In the genomic region with DNA sequence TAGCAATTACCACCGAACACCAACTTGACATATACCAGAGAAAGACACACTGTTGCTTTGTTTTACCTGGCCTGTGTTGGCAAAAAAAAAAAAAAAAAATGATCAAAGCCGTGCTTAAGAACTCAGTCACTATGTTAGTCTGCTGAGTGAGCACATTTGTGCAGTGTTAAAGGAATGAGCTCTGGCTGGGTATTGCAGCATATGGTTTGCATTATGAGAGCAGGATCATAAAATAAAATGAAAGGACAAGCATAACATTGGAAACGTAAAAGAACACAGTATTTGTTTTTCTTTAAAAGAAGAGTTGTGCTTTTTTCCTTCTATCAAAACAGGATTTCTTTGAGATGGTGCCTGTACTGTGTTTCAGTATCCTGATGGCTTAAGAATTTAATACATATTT, we compare ENCODE assay signal across 16 mouse cellular contexts.
A peak's percentile ranks its signal among the peaks of the same experiment; 100 is the strongest.
DNase-seq lines count a peak whose midpoint lies in the region; ATAC-seq and TF ChIP-seq lines count a peak whose summit lies in the region.
"Had no signal": no experiment of that assay in that cellular context is flagged by ENCODE, and none has a peak within 500 bp of the region (broad histone marks: within the 10 kb centered on the region; RNA-seq: fewer than 3 reads in every experiment).

No protein-coding gene starts in this region.

- no peak for DNase-seq in lung, adult 2 months
- DNase-seq in embryo, embryonic 11 days = peak; percentile 66
- no peak for DNase-seq in gastrocnemius, adult 2 months
- DNase-seq in frontal cortex, adult 2 months (ENCODE audit: extremely low spot score in 1 of 2, low spot score in 1 of 2) = no peak
- DNase-seq: cerebellum, adult 18-20 months; heart, adult 18-20 months; heart, postnatal 10 days; thymus, postnatal 25 days had no signal

- no peak for ATAC-seq in lung, embryonic 15.5 days (ENCODE audit: borderline replicate concordance, extremely low read depth, low FRiP score, low TSS enrichment)
- peak; percentile 85 for ATAC-seq in embryonic facial prominence, embryonic 15.5 days (ENCODE audit: insufficient number of reproducible peaks, low FRiP score, low TSS enrichment, low read depth)
- peak; percentile 91 for ATAC-seq in limb, embryonic 15.5 days (ENCODE audit: insufficient number of reproducible peaks, low FRiP score, low TSS enrichment, low read depth)
- ATAC-seq: midbrain, embryonic 15.5 days had no signal

- 0 out of 2 replicates have a peak, but pooled peaks cover 2% of the 10 kb centered on the region for H3K4me1 ChIP-seq in lung, embryonic 15.5 days
- no peaks in the 10 kb centered on the region for H3K4me1 ChIP-seq in lung, adult 2 months (ENCODE audit: control insufficient read depth, insufficient read depth, low read length)
- H3K4me1 ChIP-seq in embryonic facial prominence, embryonic 15.5 days = 0 out of 2 replicates have a peak, but pooled peaks cover 10% of the 10 kb centered on the region
- peaks cover 14% of the 10 kb centered on the region for H3K4me1 ChIP-seq in limb, embryonic 15.5 days
- H3K4me1 ChIP-seq: midbrain, embryonic 15.5 days had no signal

- no peaks in the 10 kb centered on the region for H3K9me3 ChIP-seq in lung, embryonic 15.5 days
- no peaks in the 10 kb centered on the region for H3K9me3 ChIP-seq in embryonic facial prominence, embryonic 15.5 days (replicated peaks)
- no peaks in the 10 kb centered on the region for H3K9me3 ChIP-seq in limb, embryonic 15.5 days
- H3K9me3 ChIP-seq: midbrain, embryonic 15.5 days had no signal

- H3K4me3 ChIP-seq in lung, embryonic 15.5 days = no peak overlapping the region
- H3K4me3 ChIP-seq in lung, adult 2 months (replicated peaks; ENCODE audit: extremely low read depth, low read depth, low read length) = no peak overlapping the region
- no peak overlapping the region for H3K4me3 ChIP-seq in embryonic facial prominence, embryonic 15.5 days (replicated peaks)
- H3K4me3 ChIP-seq in limb, embryonic 15.5 days = no peak overlapping the region
- no peak overlapping the region for H3K4me3 ChIP-seq in gastrocnemius, adult 2 months
- H3K4me3 ChIP-seq: erythroblast, embryonic 14.5 days; midbrain, embryonic 15.5 days had no signal

- intact Hi-C loops in gastrocnemius, adult 2 months (cut with DNase I) = no loop called here

- WGBS in lung, embryonic 15.5 days = 52% methylated on average over 3 of the region's 3 CpGs
- WGBS in lung, adult 2 months = 61% methylated on average over 3 of the region's 3 CpGs
- 21% methylated on average over 3 of the region's 3 CpGs for WGBS in embryonic facial prominence, embryonic 15.5 days
- 21% methylated on average over 3 of the region's 3 CpGs for WGBS in limb, embryonic 15.5 days

- H3K27ac ChIP-seq in lung, embryonic 15.5 days = peak overlapping the region; percentile 33; the same call in 1 of the 2 replicates
- peak overlapping the region; percentile 63 for H3K27ac ChIP-seq in embryonic facial prominence, embryonic 15.5 days (replicated peaks)
- peak overlapping the region; percentile 84 for H3K27ac ChIP-seq in limb, embryonic 15.5 days
- H3K27ac ChIP-seq in gastrocnemius, adult 2 months = no peak overlapping the region
- H3K27ac ChIP-seq: macrophage; midbrain, embryonic 15.5 days had no signal

- no peaks in the 10 kb centered on the region for H3K27me3 ChIP-seq in lung, embryonic 15.5 days
- no peaks in the 10 kb centered on the region for H3K27me3 ChIP-seq in embryonic facial prominence, embryonic 15.5 days
- H3K27me3 ChIP-seq in limb, embryonic 15.5 days = no peaks in the 10 kb centered on the region
- H3K27me3 ChIP-seq: CH12.LX; midbrain, embryonic 15.5 days had no signal

- no peak overlapping the region for H3K4me2 ChIP-seq in lung, embryonic 15.5 days
- no peak overlapping the region for H3K4me2 ChIP-seq in embryonic facial prominence, embryonic 15.5 days (replicated peaks)
- no peak overlapping the region for H3K4me2 ChIP-seq in limb, embryonic 15.5 days
- H3K4me2 ChIP-seq: liver, embryonic 11.5 days; midbrain, embryonic 15.5 days had no signal

- no peak overlapping the region for H3K9ac ChIP-seq in lung, embryonic 15.5 days
- no peak overlapping the region for H3K9ac ChIP-seq in embryonic facial prominence, embryonic 15.5 days
- no peak overlapping the region for H3K9ac ChIP-seq in limb, embryonic 15.5 days
- H3K9ac ChIP-seq: midbrain, embryonic 15.5 days had no signal

- H3K36me3 ChIP-seq in lung, embryonic 15.5 days = no peaks in the 10 kb centered on the region
- H3K36me3 ChIP-seq in embryonic facial prominence, embryonic 15.5 days = no peaks in the 10 kb centered on the region
- H3K36me3 ChIP-seq in limb, embryonic 15.5 days = no peaks in the 10 kb centered on the region
- H3K36me3 ChIP-seq: midbrain, embryonic 15.5 days had no signal

- TF ChIP-seq POLR2A in lung, adult 2 months (IDR thresholded peaks at IDR 0.05; ENCODE audit: borderline replicate concordance, extremely low read depth, low read depth, low read length) = no peak

- no peak for TF ChIP-seq CTCF in lung, adult 2 months (IDR thresholded peaks at IDR 0.05; ENCODE audit: insufficient read depth, low read length)
- TF ChIP-seq CTCF in gastrocnemius, adult 2 months (IDR thresholded peaks at IDR 0.05) = no peak
